Mouse (Mus musculus) ES-E14 (cell line): Measurements from ENCODE around the gene 2810004N23Rik.

Experiments
- CHD2 ChIP-seq: IDR thresholded peaks from 2 replicates; pipeline ENCODE4 v1.6.1; 2014; ENCODE audit warnings: mild to moderate bottlenecking, low read depth, low read length, inconsistent platforms
- HCFC1 ChIP-seq: IDR thresholded peaks from 2 replicates; pipeline ENCODE4 v1.6.1; 2012; ENCODE audit warnings: low read length, inconsistent platforms, borderline replicate concordance; ENCODE audit not compliant: insufficient read depth
- MAFK ChIP-seq: IDR thresholded peaks from 2 replicates; pipeline ENCODE4 v1.6.1; 2014; ENCODE audit warnings: mild to moderate bottlenecking, low read depth, low read length, inconsistent platforms; ENCODE audit not compliant: insufficient read depth

- TF ChIP-seq MAFK (no peak), CHD2 (no peak), HCFC1 (no peak)
Measured at GRCm38 (mm10) chr8:124810689-124811394, 52.1 kb downstream of the 2810004N23Rik start.
